Mouse (Mus musculus) liver, postnatal 0 days (tissue): ENCODE data around the gene Fermt3.

Experiments
- CTCF ChIP-seq: sonication (generic); IDR thresholded peaks from 2 replicates; pipeline ENCODE4 v1.5.1; 2016; ENCODE audit warnings: antibody characterized with exemption, low read depth
- EP300 ChIP-seq: IDR thresholded peaks from 2 replicates; pipeline ENCODE4 v1.6.1; 2016; ENCODE audit warnings: antibody characterized with exemption, low read depth, mild to moderate bottlenecking

DNA sequence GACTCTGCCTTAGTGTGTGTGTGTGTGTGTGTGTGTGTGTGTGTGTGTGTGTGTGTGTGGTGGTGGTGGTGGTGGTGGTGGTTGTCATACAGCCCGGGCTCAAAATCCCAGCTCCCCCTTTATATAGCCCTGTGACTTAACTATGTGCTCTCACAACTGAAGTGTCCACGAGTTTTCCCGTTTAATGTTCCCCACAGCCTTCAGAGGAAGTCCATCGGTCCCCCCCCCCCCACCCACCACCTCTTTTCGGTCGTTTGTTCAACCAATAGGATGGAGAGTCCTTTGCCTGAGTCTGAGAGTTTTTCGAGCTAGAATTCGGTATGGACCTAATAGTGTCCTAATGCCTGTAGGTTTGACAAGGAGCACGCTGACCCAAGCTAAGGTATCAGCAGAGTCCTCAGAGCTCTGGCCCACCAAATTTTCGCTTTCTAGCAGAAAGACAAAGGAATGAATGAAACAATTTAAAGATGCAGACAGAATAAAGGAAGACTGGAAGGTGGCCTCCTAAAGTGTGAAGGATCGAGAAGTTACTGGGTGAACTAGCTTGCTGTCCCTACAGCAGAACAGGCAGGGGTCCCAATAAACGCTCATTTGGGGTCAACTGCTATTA lies 45.6 kb downstream of the Fermt3 start:
- TF ChIP-seq CTCF (no peak), EP300 (no peak)
